Mouse (Mus musculus) limb, embryonic 14.5 days (tissue): ENCODE results near the gene Avp. TPM values are rescaled to one million over a fixed set of nuclear protein-coding genes. Genes with fewer than 3 reads are reported as not detected.
A peak's percentile ranks its signal among the peaks of the same experiment; 100 is the strongest.

Experiments
- ATAC-seq: fragments of 200-750 bp; cut with Nextera tagmentation; 2 replicates; pipeline ENCODE4 v1.8.0; 2017; ENCODE audit warnings: low read depth, moderate number of reproducible peaks, moderate TSS enrichment; ENCODE audit not compliant: low FRiP score
- DNase-seq: peaks from one replicate; pipeline ENCODE4 v3.0.0-alpha.2; 2015; ENCODE audit warnings: low spot score
- H3K27ac ChIP-seq: fragments of 300-500 bp; sonication (generic); replicated peaks from 2 replicates; pipeline ENCODE4 v1.5.1; 2014; ENCODE audit warnings: low read depth, mild to moderate bottlenecking, low read length, moderate library complexity, mixed read lengths
- H3K27me3 ChIP-seq: fragments of 300-500 bp; sonication (generic); 2 replicates; pipeline ENCODE4 v1.6.1; 2014; ENCODE audit warnings: low read length, mixed read lengths; ENCODE audit not compliant: control insufficient read depth, insufficient read depth
- H3K36me3 ChIP-seq: fragments of 300-500 bp; sonication (generic); 2 replicates; pipeline ENCODE4 v1.6.1; 2014; ENCODE audit warnings: mild to moderate bottlenecking, low read length, moderate library complexity, mixed read lengths; ENCODE audit not compliant: control insufficient read depth, insufficient read depth
- H3K4me1 ChIP-seq: fragments of 300-500 bp; sonication (generic); 2 replicates; pipeline ENCODE4 v1.6.1; 2014; ENCODE audit warnings: antibody characterized with exemption, low read length, mixed read lengths; ENCODE audit not compliant: control insufficient read depth, insufficient read depth
- H3K4me2 ChIP-seq: fragments of 300-500 bp; sonication (generic); replicated peaks from 2 replicates; pipeline ENCODE4 v1.6.1; 2014; ENCODE audit warnings: low read depth, mild to moderate bottlenecking, low read length, moderate library complexity; ENCODE audit not compliant: severe bottlenecking
- H3K4me3 ChIP-seq: fragments of 300-500 bp; sonication (generic); replicated peaks from 2 replicates; pipeline ENCODE4 v1.5.1; 2014; ENCODE audit warnings: low read length
- H3K9ac ChIP-seq: fragments of 300-500 bp; sonication (generic); 2 replicates; pipeline ENCODE4 v1.6.1; 2014; ENCODE audit warnings: mild to moderate bottlenecking, low read depth, low read length, moderate library complexity; ENCODE audit not compliant: severe bottlenecking
- H3K9me3 ChIP-seq: fragments of 300-500 bp; sonication (generic); 2 replicates; pipeline ENCODE4 v1.6.1; 2016; ENCODE audit warnings: low read length; ENCODE audit not compliant: control insufficient read depth
- POLR2A ChIP-seq: fragments of 200-500 bp; IDR thresholded peaks from 2 replicates; pipeline ENCODE4 v1.8.0; 2012; ENCODE audit warnings: inconsistent platforms, mild to moderate bottlenecking, moderate library complexity, borderline replicate concordance; ENCODE audit not compliant: insufficient read depth, insufficient read length; ENCODE audit errors: extremely low read depth
- WGBS: fragments of 180-500 bp; shearing (Covaris S2); extraction: QIAGEN DNeasy Blood & Tissue Kit; methylation state at CpG from one replicate; pipeline ENCODE4 v1.1.7; 2014; 5-methylcytosine and 5-hydroxymethylcytosine counted together
- polyA plus RNA-seq, 2 experiments: library from polyadenylated mRNA; depleted of rRNA in 1 of 2; stranded (reverse) in 1 of 2; unstranded in 1 of 2; fragments of >200 nt; fragmentation: Nextera tagmentation in 1 of 2; extraction: Ambion mirVana in 1 of 2; gene quantifications; 2 replicates each; pipeline versions ENCODE4 v1.2.1 to v1.2.3; 2012 to 2014

Gene Avp
- polyA plus RNA-seq, 2 experiments: 0.13 TPM; not detected in 1

DNA sequence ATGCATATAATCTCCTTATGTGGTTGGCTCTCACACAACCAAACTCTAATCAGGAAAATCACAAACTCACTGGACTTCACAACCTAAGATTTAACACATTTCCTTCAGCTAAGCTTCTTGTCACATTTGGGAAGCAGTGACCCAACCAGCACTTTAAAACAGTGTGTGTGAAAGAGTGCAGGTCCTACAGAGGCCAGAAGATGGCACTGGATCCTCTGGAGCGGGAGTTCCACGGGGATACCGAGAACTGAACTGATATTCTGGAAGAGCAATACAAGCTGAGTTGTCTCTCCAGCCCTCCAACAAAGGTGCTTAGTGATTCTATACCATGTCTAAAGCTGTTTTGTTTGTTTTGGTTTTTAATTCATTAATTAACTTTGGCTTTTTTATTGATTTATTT is 30.7 kb upstream of the Avp start:
- Histone ChIP-seq H3K4me3 (no peak overlapping the region), H3K9me3 (no peaks in the 10 kb centered on the region), H3K36me3 (peaks cover 33% of the 10 kb centered on the region), H3K4me2 (no peak overlapping the region), H3K27me3 (no peaks in the 10 kb centered on the region), H3K27ac (no peak overlapping the region), H3K4me1 (no peaks in the 10 kb centered on the region), H3K9ac (no peak overlapping the region)
- DNase-seq: no peak
- no peak for TF ChIP-seq POLR2A
- WGBS: 69% methylated on average over 3 of the region's 3 CpGs
- ATAC-seq: no peak

- 90% methylated on average over 4 of the region's 4 CpGs for WGBS
- DNase-seq (no peak), ATAC-seq (no peak)
Measured at GRCm38 (mm10) chr2:130602195-130602594, 19.8 kb upstream of the Avp start.

GRCm38 (mm10) chr2:130598399-130598798 is 16.0 kb upstream of the Avp start:
- H3K4me3 ChIP-seq: no peak overlapping the region
- peaks cover 72% of the 10 kb centered on the region for H3K36me3 ChIP-seq
- no peaks in the 10 kb centered on the region for H3K27me3 ChIP-seq
- ATAC-seq (no peak), DNase-seq (no peak)
- no peak for TF ChIP-seq POLR2A
- H3K4me1 ChIP-seq: no peaks in the 10 kb centered on the region
- no peaks in the 10 kb centered on the region for H3K9me3 ChIP-seq
- 72% methylated on average over 3 of the region's 3 CpGs for WGBS
- no peak overlapping the region for H3K4me2 ChIP-seq
- H3K9ac ChIP-seq: no peak overlapping the region
- no peak overlapping the region for H3K27ac ChIP-seq

More at GRCm38 (mm10) chr2:130602195-130602594, 19.8 kb upstream of the Avp start:
- H3K36me3 ChIP-seq: peaks cover 55% of the 10 kb centered on the region
- H3K27ac ChIP-seq: no peak overlapping the region
- H3K27me3 ChIP-seq: no peaks in the 10 kb centered on the region
- H3K9ac ChIP-seq: no peak overlapping the region
- H3K9me3 ChIP-seq: no peaks in the 10 kb centered on the region
- TF ChIP-seq POLR2A: no peak
- no peak overlapping the region for H3K4me3 ChIP-seq
- H3K4me2 ChIP-seq: no peak overlapping the region
- no peaks in the 10 kb centered on the region for H3K4me1 ChIP-seq

GRCm38 (mm10) chr2:130597601-130598010 is 15.3 kb upstream of the Avp start:
- ATAC-seq: no peak
- TF ChIP-seq POLR2A: no peak
- WGBS: 27% methylated on average over 1 of the region's 1 CpGs
- Histone ChIP-seq H3K4me2 (no peak overlapping the region), H3K27ac (no peak overlapping the region), H3K4me3 (no peak overlapping the region), H3K9ac (no peak overlapping the region), H3K4me1 (no peaks in the 10 kb centered on the region), H3K9me3 (no peaks in the 10 kb centered on the region), H3K27me3 (no peaks in the 10 kb centered on the region), H3K36me3 (peaks cover 68% of the 10 kb centered on the region)
- peak; percentile 58 for DNase-seq

- H3K9ac ChIP-seq: no peak overlapping the region
- H3K27me3 ChIP-seq: no peaks in the 10 kb centered on the region
- no peak overlapping the region for H3K4me2 ChIP-seq
- peaks cover 76% of the 10 kb centered on the region for H3K36me3 ChIP-seq
- H3K27ac ChIP-seq: no peak overlapping the region
- DNase-seq: no peak
- H3K9me3 ChIP-seq: no peaks in the 10 kb centered on the region
- no peak for TF ChIP-seq POLR2A
- WGBS: 83% methylated on average over 1 of the region's 1 CpGs
- H3K4me1 ChIP-seq: no peaks in the 10 kb centered on the region
- ATAC-seq: no peak
- no peak overlapping the region for H3K4me3 ChIP-seq
Measured at GRCm38 (mm10) chr2:130595596-130595995, 13.2 kb upstream of the Avp start.

GRCm38 (mm10) chr2:130591016-130591415 is 8.7 kb upstream of the Avp start:
- no peak for TF ChIP-seq POLR2A
- Histone ChIP-seq H3K36me3 (peaks cover 43% of the 10 kb centered on the region), H3K27me3 (no peaks in the 10 kb centered on the region), H3K9me3 (no peaks in the 10 kb centered on the region), H3K4me1 (no peaks in the 10 kb centered on the region), H3K27ac (no peak overlapping the region), H3K4me2 (no peak overlapping the region), H3K4me3 (no peak overlapping the region), H3K9ac (no peak overlapping the region)
- no peak for ATAC-seq
- DNase-seq: no peak
- 86% methylated on average over 2 of the region's 2 CpGs for WGBS
